Mouse (Mus musculus) CD4-positive, CD25-positive, alpha-beta regulatory T cell, adult 4 months (primary cell): ENCODE measurements around the gene Zic2. TPM values are rescaled to one million over a fixed set of nuclear protein-coding genes. Genes with fewer than 3 reads are reported as not detected.

Source experiments
- ATAC-seq: one replicate; pipeline ENCODE4 v1.8.0; 2017
- polyA plus RNA-seq, 2 experiments: library from polyadenylated mRNA; unstranded; fragments of 100-300 nt; shearing (Covaris generic); gene quantifications; one replicate each; pipeline ENCODE4 v1.2.1; 2017

The Zic2 gene
- polyA plus RNA-seq, 2 experiments from 2014 or later: not detected

GRCm38 (mm10) chr14:122477261-122477671 lies 2.0 kb downstream of the Zic2 start:
- no peak for ATAC-seq

GRCm38 (mm10) chr14:122477971-122478573 lies 2.8 kb downstream of the Zic2 start:
- ATAC-seq: no peak

GRCm38 (mm10) chr14:122478574-122479011 lies 3.4 kb downstream of the Zic2 start:
- ATAC-seq: no peak

- no peak for ATAC-seq
Measured at GRCm38 (mm10) chr14:122479461-122480109, 4.3 kb downstream of the Zic2 start.

- ATAC-seq: no peak
Measured at GRCm38 (mm10) chr14:122480355-122480754, 5.1 kb downstream of the Zic2 start.

GRCm38 (mm10) chr14:122481181-122481580 lies 5.9 kb downstream of the Zic2 start:
- ATAC-seq: no peak

GRCm38 (mm10) chr14:122482081-122483023 lies 7.1 kb downstream of the Zic2 start:
- ATAC-seq: no peak

- ATAC-seq: no peak
Measured at GRCm38 (mm10) chr14:122483024-122483385, 7.8 kb downstream of the Zic2 start.

GRCm38 (mm10) chr14:122483556-122484421 lies 8.6 kb downstream of the Zic2 start:
- ATAC-seq: no peak

- ATAC-seq: no peak
Measured at GRCm38 (mm10) chr14:122484458-122484843, 9.2 kb downstream of the Zic2 start.

GRCm38 (mm10) chr14:122484844-122485551 lies 9.8 kb downstream of the Zic2 start:
- ATAC-seq: no peak

GRCm38 (mm10) chr14:122485635-122486181 lies 10.5 kb downstream of the Zic2 start:
- no peak for ATAC-seq

- no peak for ATAC-seq
Measured at GRCm38 (mm10) chr14:122486611-122487010, 11.4 kb downstream of the Zic2 start.

- no peak for ATAC-seq
Measured at GRCm38 (mm10) chr14:122487366-122487765, 12.1 kb downstream of the Zic2 start.

- no peak for ATAC-seq
Measured at GRCm38 (mm10) chr14:122489041-122489440, 13.8 kb downstream of the Zic2 start.

- ATAC-seq: no peak
Measured at GRCm38 (mm10) chr14:122489686-122490414, 14.6 kb downstream of the Zic2 start.

GRCm38 (mm10) chr14:122490441-122491328 lies 15.4 kb downstream of the Zic2 start, which contains the start of gene Gm10837:
TSS of gene Gm10837 (plus strand) at chr14:122490586.
- ATAC-seq: peak; percentile 56

- ATAC-seq: no peak
Measured at GRCm38 (mm10) chr14:122491521-122491920, 16.3 kb downstream of the Zic2 start.

- ATAC-seq: no peak
Measured at GRCm38 (mm10) chr14:122492015-122492414, 16.8 kb downstream of the Zic2 start.
